Mouse (Mus musculus) spleen, adult 2 months (tissue): ENCODE measurements around the gene Wrap53.

Experiments
- CTCF ChIP-seq: fragments of 200-500 bp; IDR thresholded peaks from 2 replicates; pipeline ENCODE4 v1.5.1; 2011; ENCODE audit warnings: mild to moderate bottlenecking, inconsistent platforms; ENCODE audit not compliant: insufficient read depth, insufficient read length, insufficient replicate concordance; ENCODE audit errors: extremely low read depth
- POLR2A ChIP-seq: fragments of 200-500 bp; IDR thresholded peaks from 2 replicates; pipeline ENCODE4 v1.6.1; 2011; ENCODE audit warnings: low read depth, low read length, inconsistent platforms

DNA sequence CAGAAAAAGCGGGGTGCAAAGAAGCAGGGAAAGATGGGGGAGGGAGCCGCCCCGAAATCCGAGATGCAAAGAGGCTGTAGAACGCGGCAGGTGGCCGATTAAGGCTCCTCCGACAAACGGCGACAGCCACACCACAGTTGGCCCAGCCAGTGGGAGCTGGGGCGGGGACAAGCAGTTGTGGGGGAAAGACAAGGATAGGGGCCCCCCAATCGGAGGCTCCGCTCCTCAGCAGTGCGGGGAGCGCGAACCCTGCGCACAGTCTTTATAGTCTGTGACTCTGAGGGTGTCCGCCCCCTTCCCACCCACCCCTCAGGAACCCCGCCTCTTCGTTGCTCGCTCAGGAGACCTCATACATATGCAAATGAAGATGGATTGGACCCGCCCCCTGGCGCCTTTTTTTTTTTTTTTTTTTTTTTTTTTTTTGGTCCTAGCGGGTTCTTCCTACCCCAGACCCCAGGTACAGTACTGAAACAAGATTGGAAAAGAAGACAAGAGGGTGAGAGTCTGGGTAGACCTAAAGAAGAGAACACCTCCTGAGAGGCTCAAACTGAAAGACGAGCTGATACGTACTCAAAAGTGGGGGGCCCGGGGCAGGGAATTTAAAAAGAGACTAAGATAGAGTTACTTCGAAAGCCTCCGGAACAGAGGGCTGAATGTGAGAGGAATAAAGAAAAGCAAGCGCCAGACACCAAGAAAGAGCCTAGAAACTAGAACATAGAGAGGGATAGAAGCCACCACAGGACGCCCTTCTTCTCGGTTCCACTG, 25.9 kb upstream of the Wrap53 start, which contains the start of gene Atp1b2:
- TF ChIP-seq CTCF (no peak), POLR2A (peak; percentile 22; the same call in 1 of the 2 replicates)
